Mouse (Mus musculus) lung, adult 2 months (tissue): ENCODE measurements around the gene Urah.

ENCODE experiments used
- CTCF ChIP-seq: fragments of 200-500 bp; IDR thresholded peaks from 2 replicates; pipeline ENCODE4 v1.5.1; 2011; ENCODE audit warnings: mild to moderate bottlenecking, low read length, control low read depth; ENCODE audit not compliant: insufficient read depth
- POLR2A ChIP-seq: fragments of 200-500 bp; IDR thresholded peaks from 2 replicates; pipeline ENCODE4 v1.6.1; 2011; ENCODE audit warnings: low read depth, mild to moderate bottlenecking, control low read depth, low read length, borderline replicate concordance; ENCODE audit errors: extremely low read depth

DNA sequence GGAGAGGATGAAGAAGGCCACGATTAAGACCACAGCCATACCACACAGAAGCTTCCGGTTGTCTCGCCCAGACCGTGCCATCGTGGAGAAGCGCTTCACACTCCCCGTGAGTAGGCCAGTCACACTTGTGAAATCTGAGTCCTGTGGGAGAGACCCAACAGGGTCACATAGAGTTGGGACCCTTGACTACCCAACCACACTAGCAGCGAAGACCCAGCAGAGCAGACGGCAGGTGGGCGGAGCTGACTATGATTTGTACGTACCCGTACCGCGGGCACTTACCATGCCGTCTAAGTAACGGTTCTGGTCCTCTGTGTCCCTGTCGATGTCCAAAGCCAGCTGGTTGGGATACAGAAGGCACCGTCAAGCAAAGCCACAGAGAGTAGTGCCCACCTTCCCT lies 19.7 kb downstream of the Urah start:
- no peak for TF ChIP-seq POLR2A
- TF ChIP-seq CTCF = no peak
